Mouse (Mus musculus) liver, adult 10 weeks (tissue): ENCODE measurements around the gene Sbk2. TPM values are rescaled to one million over a fixed set of nuclear protein-coding genes. Genes with fewer than 3 reads are reported as not detected.

Source experiments
- polyA plus RNA-seq: library from polyadenylated mRNA; stranded (reverse); fragments of 350-450 nt; fragmentation: Illumina TruSeq; extraction: RNeasy Lipid Tissue Mini Kit (QIAGEN cat#74804); gene quantifications from one replicate; pipeline ENCODE4 v1.2.3, GENCODE M21; 2014; ENCODE audit warnings: low read depth, low replicate concordance

Gene Sbk2
- polyA plus RNA-seq = not detected

GRCm38 (mm10) chr7:4964272-4964671 lies at the start of gene Sbk2:
Gene Sbk2, minus strand, starts transcription at chr7:4964406.

DNA sequence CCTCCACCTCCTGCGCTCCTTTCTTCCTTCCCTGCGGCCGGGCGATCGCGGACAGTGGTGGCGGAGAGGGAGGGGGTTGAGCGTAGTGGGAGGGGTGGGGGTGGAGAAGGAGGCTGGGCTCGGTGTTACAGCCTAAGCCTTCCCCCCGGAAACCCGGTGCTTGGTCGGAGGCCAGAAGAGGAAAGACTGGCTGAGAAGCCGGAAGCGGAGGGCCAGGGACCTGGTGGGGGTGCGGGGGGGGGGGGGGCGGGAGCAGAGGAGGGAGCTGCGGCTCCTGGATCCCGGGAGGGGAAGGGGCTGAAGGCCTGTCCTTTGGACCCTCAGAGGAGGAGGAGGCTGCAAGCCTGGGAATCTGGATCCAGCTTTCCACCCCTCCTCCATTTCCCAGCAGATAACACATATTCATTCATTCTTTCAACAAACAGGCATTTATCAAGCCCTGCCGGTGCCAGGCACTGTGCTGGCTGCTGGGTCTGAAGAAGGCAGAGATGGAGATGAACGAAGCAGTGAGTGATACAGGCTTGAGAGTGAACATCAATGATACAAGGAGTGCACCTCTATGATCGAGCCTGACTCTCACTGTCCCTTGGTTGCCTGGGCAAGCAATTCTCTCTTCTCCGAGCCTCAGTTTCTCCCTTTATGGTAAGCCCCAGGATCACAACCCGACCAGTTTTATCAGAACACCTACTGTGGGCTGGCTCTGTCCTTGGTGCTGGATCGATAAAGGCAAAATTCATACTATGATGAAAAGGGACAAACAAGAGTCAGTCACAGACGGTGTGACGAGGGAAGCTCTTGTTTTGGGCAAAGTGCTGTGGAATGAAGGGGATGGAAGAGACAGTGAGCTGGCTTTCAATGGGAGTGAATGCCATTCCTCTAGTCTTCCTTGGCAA lies 32.0 kb upstream of the Sbk2 start, which contains the start of gene Zfp579:
Gene Zfp579 (minus strand): TSS at position 156 of the 893 bp plus-strand sequence.

DNA sequence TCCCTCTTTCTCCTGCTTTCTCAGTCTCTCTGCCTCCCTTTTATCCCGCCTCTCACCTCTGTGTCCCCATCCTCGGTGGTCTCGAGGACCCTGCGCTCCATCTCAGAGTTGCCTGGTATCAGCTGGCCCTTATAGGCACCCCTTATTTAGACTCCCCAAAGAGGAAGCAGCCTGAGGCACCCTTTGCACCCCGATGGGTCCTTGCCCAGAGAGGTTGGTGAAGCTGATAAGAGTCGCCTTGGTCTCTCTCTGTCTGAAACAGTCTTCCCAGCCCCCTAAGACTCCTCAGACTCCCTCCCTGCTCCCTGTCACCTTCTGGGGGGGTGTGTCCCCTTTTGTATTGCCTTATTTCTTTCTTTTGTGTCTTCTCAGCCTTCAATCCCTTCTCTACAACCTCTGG lies 6.9 kb upstream of the Sbk2 start, which contains the start of gene Sbk3:
Gene Sbk3 (minus strand): TSS at position 101 of the 400 bp plus-strand sequence.

DNA sequence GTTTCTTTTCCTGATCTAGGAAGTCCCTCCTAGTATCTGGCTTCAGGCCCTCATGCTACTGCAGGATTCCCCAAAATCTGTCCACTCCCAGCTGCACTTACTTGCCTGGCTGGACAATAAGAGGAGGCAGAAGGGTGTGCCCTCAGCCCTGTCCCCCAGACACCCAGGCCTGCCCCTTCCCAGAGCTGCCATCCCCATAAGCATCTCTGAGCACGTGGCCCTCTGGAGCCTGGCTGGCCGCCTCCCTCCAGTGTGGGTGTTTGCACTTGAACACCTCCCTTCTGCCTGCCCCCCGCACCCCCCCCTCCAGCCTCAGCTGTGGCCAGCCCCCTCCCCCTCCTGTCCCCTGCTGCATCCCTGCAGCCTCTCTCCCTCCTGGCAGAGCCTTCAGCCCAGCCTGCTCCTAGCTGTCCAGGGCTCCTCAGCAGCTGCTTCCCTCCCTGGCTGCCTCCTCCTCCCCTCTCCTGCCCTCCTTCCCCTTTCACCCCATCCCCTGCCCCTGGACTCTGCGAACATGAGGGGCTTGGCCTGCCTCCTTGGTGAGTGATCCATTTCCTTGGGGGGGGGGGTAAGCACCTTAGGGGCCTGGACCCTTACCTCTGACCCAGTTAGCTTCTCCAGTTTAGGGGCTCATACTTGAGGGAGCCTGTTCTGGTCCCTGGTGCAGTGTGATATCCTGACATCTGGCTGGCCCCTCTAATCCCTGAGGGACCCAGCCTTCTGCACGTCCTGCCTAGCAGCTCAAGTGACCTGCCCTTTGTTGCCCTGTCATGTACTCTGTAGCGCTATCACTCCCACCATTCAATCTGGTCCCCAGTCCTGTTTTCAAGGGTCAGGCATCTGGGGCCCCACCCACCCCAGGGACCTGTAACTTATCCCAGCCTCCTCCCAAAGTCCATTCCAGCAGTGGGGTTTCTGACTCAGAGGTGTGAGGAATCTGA lies 38.5 kb downstream of the Sbk2 start, which contains the start of gene Ssc5d:
Gene Ssc5d (plus strand): TSS at position 345 of the 941 bp plus-strand sequence.

GRCm38 (mm10) chr7:4921824-4922482 lies 42.3 kb downstream of the Sbk2 start, which contains the start of gene Nat14:
Gene Nat14, plus strand, starts transcription at chr7:4922028.

DNA sequence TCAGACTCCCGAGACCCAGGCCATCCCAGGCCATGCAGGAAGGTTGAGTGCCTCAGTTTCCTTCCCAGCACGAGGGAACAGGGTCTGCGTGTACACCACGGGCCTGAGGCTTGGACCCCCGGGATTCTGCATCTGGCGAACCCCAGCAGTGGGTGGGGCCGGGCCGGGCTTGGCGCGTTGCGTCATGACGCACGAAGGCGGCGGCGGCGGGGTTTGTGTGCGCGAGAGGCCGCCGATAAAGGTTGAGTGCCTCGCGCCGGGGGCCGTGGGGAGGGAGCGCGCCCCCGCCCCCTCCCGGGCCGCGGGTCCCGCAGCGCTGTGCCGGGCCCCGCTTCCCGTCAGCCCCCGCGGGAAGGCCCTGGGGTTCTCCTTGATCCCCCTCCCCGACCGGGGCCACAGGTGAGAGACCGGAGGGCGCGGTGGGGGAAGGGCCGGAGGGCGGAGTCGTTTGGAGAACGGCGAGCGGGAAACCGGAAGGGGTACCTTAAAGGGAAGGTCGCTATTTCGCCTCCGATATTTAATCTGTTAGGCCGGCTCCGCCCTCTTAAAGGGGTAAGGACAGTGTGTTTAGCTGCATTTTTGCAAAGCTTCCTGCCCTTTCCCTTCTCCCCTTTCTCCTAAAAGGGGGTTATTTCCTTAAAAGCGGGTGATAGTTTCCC lies 49.1 kb downstream of the Sbk2 start, which contains the start of gene Zfp628:
Gene Zfp628 (plus strand): TSS at position 211 of the 659 bp plus-strand sequence.

DNA sequence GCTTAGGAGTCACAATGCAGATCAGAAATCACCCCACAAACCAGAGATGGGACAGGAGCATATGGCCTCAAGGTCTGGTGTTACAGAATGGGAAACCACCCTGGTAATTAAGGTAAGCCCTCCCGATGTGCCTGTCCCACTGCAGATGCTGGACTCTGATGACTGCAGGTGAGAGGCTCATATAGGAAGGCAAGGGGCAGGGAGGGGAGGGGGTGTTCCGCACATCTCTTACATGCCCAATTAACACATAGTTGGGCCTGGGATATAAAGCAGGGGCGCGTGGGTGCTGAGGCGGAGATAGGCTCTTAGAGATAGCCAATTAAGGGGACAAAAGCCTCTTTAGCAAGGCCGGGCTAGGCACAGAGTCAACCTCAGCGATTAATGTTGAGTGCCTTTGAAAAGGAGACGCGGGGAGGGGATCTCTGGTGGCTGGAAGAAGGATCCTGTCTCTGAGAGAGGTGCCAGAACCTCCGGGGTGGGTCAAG lies 57.7 kb downstream of the Sbk2 start, which contains the start of gene Gm36210:
Gene Gm36210 (minus strand): TSS at position 51 of the 485 bp plus-strand sequence.

Other genes starting within 250 kb of the Sbk2 start
- not detected for gene Tmem150b, start 239.2 kb downstream of the Sbk2 start, polyA plus RNA-seq
- gene Kmt5c, start 224.3 kb downstream of the Sbk2 start, polyA plus RNA-seq = 1.4 TPM
- not detected for gene Cox6b2, start 211.3 kb downstream of the Sbk2 start, polyA plus RNA-seq
- not detected for gene Fam71e2, start 193.1 kb downstream of the Sbk2 start, polyA plus RNA-seq
- gene Il11, start 181.5 kb downstream of the Sbk2 start, polyA plus RNA-seq = not detected
- gene Tmem190, start 181.5 kb downstream of the Sbk2 start, polyA plus RNA-seq = not detected
- gene Tmem238, start 174.8 kb downstream of the Sbk2 start, polyA plus RNA-seq = 1.1 TPM
- 18.8 TPM for gene Rpl28, start 171.5 kb downstream of the Sbk2 start, polyA plus RNA-seq
- 4.7 TPM for gene Ube2s, start 151.8 kb downstream of the Sbk2 start, polyA plus RNA-seq
- gene Shisa7, start 119.7 kb downstream of the Sbk2 start, polyA plus RNA-seq = not detected
- 5.4 TPM for gene Isoc2b, start 94.1 kb downstream of the Sbk2 start, polyA plus RNA-seq
- gene Isoc2a, start 87.3 kb downstream of the Sbk2 start, polyA plus RNA-seq = 4.8 TPM
- not detected for gene Gm36210, start 57.9 kb downstream of the Sbk2 start, polyA plus RNA-seq
- gene Zfp628, start 49.2 kb downstream of the Sbk2 start, polyA plus RNA-seq = not detected
- not detected for gene Nat14, start 42.4 kb downstream of the Sbk2 start, polyA plus RNA-seq
- not detected for gene Ssc5d, start 38.6 kb downstream of the Sbk2 start, polyA plus RNA-seq
- gene Sbk3, start 6.8 kb upstream of the Sbk2 start, polyA plus RNA-seq = not detected
- 6.3 TPM for gene Zfp579, start 31.8 kb upstream of the Sbk2 start, polyA plus RNA-seq
- 0.58 TPM for gene Zfp524, start 50.0 kb upstream of the Sbk2 start, polyA plus RNA-seq
- 7.7 TPM for gene Fiz1, start 50.3 kb upstream of the Sbk2 start, polyA plus RNA-seq
- gene Gm44973, start 51.1 kb upstream of the Sbk2 start, polyA plus RNA-seq = not detected
- gene Zfp865, start 56.0 kb upstream of the Sbk2 start, polyA plus RNA-seq = 2.7 TPM
- gene Ccdc106, start 56.1 kb upstream of the Sbk2 start, polyA plus RNA-seq = not detected
- gene 4632433K11Rik, start 69.7 kb upstream of the Sbk2 start, polyA plus RNA-seq = 0.85 TPM
- gene Zfp784, start 74.0 kb upstream of the Sbk2 start, polyA plus RNA-seq = 1.9 TPM
- not detected for gene Zfp580, start 87.1 kb upstream of the Sbk2 start, polyA plus RNA-seq
- 9.5 TPM for gene U2af2, start 97.7 kb upstream of the Sbk2 start, polyA plus RNA-seq
- gene Epn1, start 115.8 kb upstream of the Sbk2 start, polyA plus RNA-seq = 4.5 TPM
- not detected for gene Rfpl4, start 152.5 kb upstream of the Sbk2 start, polyA plus RNA-seq
- gene Rasl2-9, start 161.5 kb upstream of the Sbk2 start, polyA plus RNA-seq = 1.2 TPM
- gene Vmn1r55, start 185.3 kb upstream of the Sbk2 start, polyA plus RNA-seq = not detected
- gene Vmn1r56, start 232.3 kb upstream of the Sbk2 start, polyA plus RNA-seq = not detected